Mouse (Mus musculus) frontal cortex, postnatal 10 days (tissue): Measurements from ENCODE around the gene Sik3.

Experiments used
- DNase-seq, 2 experiments: peaks; one replicate each; pipeline ENCODE4 v3.0.0; 2022; ENCODE audit warnings: low spot score in 2 of 2, mixed read lengths in 1 of 2

The Sik3 gene

GRCm38 (mm10) chr9:46272677-46273454, 260.2 kb downstream of the Sik3 start, which contains the start of gene Zpr1:
TSS of gene Zpr1 (plus strand) at chr9:46273064.
- peak; percentile 82 to 88 for DNase-seq
